Mouse (Mus musculus): ENCODE results near the gene Ttn. TPM values are rescaled to one million over a fixed set of nuclear protein-coding genes. Genes with fewer than 3 reads are reported as not detected.

Gene Ttn
- polyA plus RNA-seq, 1 experiment from 2014 or later, result 1.7 TPM

DNA sequence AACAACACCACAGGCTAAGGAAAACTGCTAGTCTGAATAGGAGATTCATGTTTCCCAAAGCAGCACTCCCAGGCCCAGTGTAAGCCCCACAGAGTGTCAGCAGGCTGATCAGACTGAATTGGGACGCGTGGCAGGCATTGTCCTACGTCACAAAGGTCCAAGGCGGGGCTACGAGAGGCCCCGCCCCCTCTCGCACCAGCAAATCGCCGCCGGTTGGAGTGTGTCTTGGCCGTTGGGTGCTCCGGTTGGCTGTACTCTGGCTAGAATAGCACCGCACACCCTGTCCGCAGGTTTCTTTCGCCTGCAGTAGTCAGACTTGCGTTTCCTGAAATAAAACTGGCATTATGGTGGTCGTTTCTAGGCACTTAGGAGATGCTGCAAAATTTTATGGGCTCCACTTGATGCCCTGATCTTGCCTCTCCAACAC, 309.4 kb downstream of the Ttn start, which contains the start of gene Fkbp7:
TSS of gene Fkbp7 (minus strand) at position 151 of the 427 bp plus-strand sequence.
- WGBS, result under 1% methylated on average over 17 of the region's 17 CpGs
- no peaks in the 10 kb centered on the region for H3K27me3 ChIP-seq (replicated peaks)
- peak within 1 kb of the TSS; percentile 17; the same call in 1 of the 2 replicates for H3K9ac ChIP-seq
- H3K4me1 ChIP-seq, result peaks cover 11% of the 10 kb centered on the region; the same call in 1 of the 2 replicates
- H3K4me2 ChIP-seq, result peak within 1 kb of the TSS; percentile 56
- no peaks in the 10 kb centered on the region for H3K9me3 ChIP-seq
- H3K4me3 ChIP-seq (replicated peaks), result peak within 1 kb of the TSS; percentile 47
- peak within 1 kb of the TSS; percentile 77 for H3K27ac ChIP-seq
- H3K36me3 ChIP-seq, result no peaks in the 10 kb centered on the region
- ATAC-seq (ENCODE audit: insufficient read depth, low FRiP score, low read depth), result peak; percentile 90

- Histone ChIP-seq H3K9me3 (no peaks in the 10 kb centered on the region), H3K4me3 (replicated peaks) (peak overlapping the region; percentile 47), H3K27me3 (replicated peaks) (no peaks in the 10 kb centered on the region), H3K27ac (peak overlapping the region; percentile 77), H3K9ac (peak overlapping the region; percentile 17; the same call in 1 of the 2 replicates), H3K4me2 (peak overlapping the region; percentile 56), H3K36me3 (no peaks in the 10 kb centered on the region), H3K4me1 (peaks cover 11% of the 10 kb centered on the region; the same call in 1 of the 2 replicates)
- ATAC-seq (ENCODE audit: insufficient read depth, low FRiP score, low read depth), result no peak
- WGBS, result 9% methylated on average over 9 of the region's 9 CpGs
Measured at GRCm38 (mm10) chr2:76672134-76672745, 310.1 kb downstream of the Ttn start.

GRCm38 (mm10) chr2:76671641-76672040, 310.7 kb downstream of the Ttn start:
- Histone ChIP-seq H3K4me3 (replicated peaks) (peak overlapping the region; percentile 47), H3K9ac (0 out of 2 replicates have a peak overlapping the region, but pooled peaks have one; percentile 17), H3K4me2 (peak overlapping the region; percentile 56), H3K27me3 (replicated peaks) (no peaks in the 10 kb centered on the region), H3K36me3 (no peaks in the 10 kb centered on the region), H3K4me1 (peaks cover 8% of the 10 kb centered on the region; the same call in 1 of the 2 replicates), H3K9me3 (no peaks in the 10 kb centered on the region), H3K27ac (no peak overlapping the region)
- 80% methylated on average over 6 of the region's 6 CpGs for WGBS
- ATAC-seq (ENCODE audit: insufficient read depth, low FRiP score, low read depth), result no peak

DNA sequence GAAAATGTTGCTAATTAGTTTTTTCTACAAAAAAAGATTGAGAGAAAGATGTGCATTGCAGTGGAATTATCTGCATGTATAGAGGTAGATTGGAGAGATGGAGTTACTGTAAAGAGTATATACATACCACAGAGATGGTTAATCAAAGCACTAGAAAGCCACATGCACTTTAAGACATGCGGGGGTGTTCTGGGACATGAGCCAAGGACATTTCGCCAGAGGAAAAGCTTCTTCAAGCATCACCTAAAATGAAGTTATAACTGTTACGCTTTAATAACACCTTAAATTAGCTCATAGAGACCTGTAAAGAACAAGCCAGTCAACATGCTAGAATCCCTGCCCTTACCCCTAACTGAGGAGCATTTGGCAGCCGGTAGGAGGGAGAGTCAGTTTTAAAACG, 315.1 kb downstream of the Ttn start:
- H3K36me3 ChIP-seq, result peaks cover 9% of the 10 kb centered on the region
- no peaks in the 10 kb centered on the region for H3K27me3 ChIP-seq (replicated peaks)
- no peak overlapping the region for H3K27ac ChIP-seq
- no peaks in the 10 kb centered on the region for H3K4me1 ChIP-seq
- no peaks in the 10 kb centered on the region for H3K9me3 ChIP-seq
- no peak overlapping the region for H3K9ac ChIP-seq
- no peak for ATAC-seq (ENCODE audit: insufficient read depth, low FRiP score, low read depth)
- H3K4me2 ChIP-seq, result no peak overlapping the region
- WGBS, result 66% methylated on average over 5 of the region's 5 CpGs
- H3K4me3 ChIP-seq (replicated peaks), result no peak overlapping the region

DNA sequence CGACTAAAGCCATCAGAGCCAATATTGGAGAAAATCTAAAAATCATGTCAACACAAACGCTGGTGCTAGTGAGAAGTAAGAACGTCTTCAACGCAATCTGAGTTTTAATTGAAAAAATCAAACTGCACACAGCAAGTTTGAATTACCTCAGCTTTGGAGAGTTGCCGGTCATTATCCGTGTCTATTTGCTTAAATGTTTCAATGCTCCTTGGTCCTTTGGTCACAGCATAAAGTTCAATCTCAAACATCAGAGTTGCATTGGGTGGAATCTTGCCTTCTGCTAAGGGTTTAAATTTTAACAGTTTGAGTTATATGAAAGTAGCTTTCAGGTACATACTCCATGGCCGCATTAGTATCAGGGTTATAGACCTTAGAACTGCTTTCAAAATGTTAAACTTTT, 316.8 kb downstream of the Ttn start:
- H3K4me3 ChIP-seq (replicated peaks), result no peak overlapping the region
- no peak overlapping the region for H3K4me2 ChIP-seq
- no peaks in the 10 kb centered on the region for H3K9me3 ChIP-seq
- H3K36me3 ChIP-seq, result peaks cover 15% of the 10 kb centered on the region
- no peak overlapping the region for H3K27ac ChIP-seq
- H3K9ac ChIP-seq, result no peak overlapping the region
- no peaks in the 10 kb centered on the region for H3K27me3 ChIP-seq (replicated peaks)
- H3K4me1 ChIP-seq, result no peaks in the 10 kb centered on the region
- no peak for ATAC-seq (ENCODE audit: insufficient read depth, low FRiP score, low read depth)
- 94% methylated on average over 7 of the region's 7 CpGs for WGBS

GRCm38 (mm10) chr2:76659419-76659818, 322.9 kb downstream of the Ttn start:
- no peak for ATAC-seq (ENCODE audit: insufficient read depth, low FRiP score, low read depth)
- H3K27me3 ChIP-seq (replicated peaks), result no peaks in the 10 kb centered on the region
- H3K9me3 ChIP-seq, result no peaks in the 10 kb centered on the region
- no peak overlapping the region for H3K27ac ChIP-seq
- no peak overlapping the region for H3K4me3 ChIP-seq (replicated peaks)
- no peak overlapping the region for H3K4me2 ChIP-seq
- 0 out of 2 replicates have a peak, but pooled peaks cover 10% of the 10 kb centered on the region for H3K36me3 ChIP-seq
- no peaks in the 10 kb centered on the region for H3K4me1 ChIP-seq
- 60% methylated on average over 6 of the region's 8 CpGs for WGBS
- H3K9ac ChIP-seq, result no peak overlapping the region

- 73% methylated on average over 13 of the region's 13 CpGs for WGBS
- Histone ChIP-seq H3K27me3 (replicated peaks) (no peaks in the 10 kb centered on the region), H3K4me3 (replicated peaks) (no peak overlapping the region), H3K27ac (no peak overlapping the region), H3K4me1 (no peaks in the 10 kb centered on the region), H3K9me3 (no peaks in the 10 kb centered on the region), H3K36me3 (0 out of 2 replicates have a peak, but pooled peaks cover 10% of the 10 kb centered on the region), H3K9ac (no peak overlapping the region), H3K4me2 (no peak overlapping the region)
- ATAC-seq (ENCODE audit: insufficient read depth, low FRiP score, low read depth), result no peak
Measured at GRCm38 (mm10) chr2:76658551-76658950, 323.8 kb downstream of the Ttn start.

DNA sequence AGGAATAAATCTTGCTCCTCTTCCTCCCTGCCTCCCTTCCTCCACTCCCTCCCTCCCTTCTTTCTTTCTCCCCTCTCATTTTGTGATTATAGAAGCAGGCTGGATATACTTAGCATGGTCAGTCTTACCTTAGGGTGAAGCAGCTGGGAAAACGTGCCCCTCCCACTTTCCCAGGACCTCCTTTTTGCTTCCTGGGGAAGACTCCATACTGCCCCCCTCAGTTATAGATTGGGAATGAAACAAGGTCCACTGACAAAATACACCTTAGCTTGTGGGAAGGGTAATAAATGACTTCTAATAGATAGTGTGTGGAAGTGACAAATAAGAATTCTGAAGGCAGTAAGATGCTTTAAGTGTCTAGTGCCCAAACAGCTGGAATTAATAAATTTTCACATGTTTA, 326.4 kb downstream of the Ttn start:
- no peak for ATAC-seq (ENCODE audit: insufficient read depth, low FRiP score, low read depth)

GRCm38 (mm10) chr2:76655444-76655843, 326.9 kb downstream of the Ttn start:
- WGBS, result 77% methylated on average over 3 of the region's 3 CpGs
- H3K9me3 ChIP-seq, result no peaks in the 10 kb centered on the region
- H3K4me2 ChIP-seq, result no peak overlapping the region
- H3K4me3 ChIP-seq (replicated peaks), result no peak overlapping the region
- H3K27ac ChIP-seq, result no peak overlapping the region
- no peak overlapping the region for H3K9ac ChIP-seq
- ATAC-seq (ENCODE audit: insufficient read depth, low FRiP score, low read depth), result no peak
- H3K36me3 ChIP-seq, result no peaks in the 10 kb centered on the region
- H3K27me3 ChIP-seq (replicated peaks), result no peaks in the 10 kb centered on the region
- no peaks in the 10 kb centered on the region for H3K4me1 ChIP-seq

More for the DNA sequence above, 326.4 kb downstream of the Ttn start:
- WGBS, result 6% methylated on average over 1 of the region's 1 CpGs
- Histone ChIP-seq H3K27ac (no peak overlapping the region), H3K9me3 (no peaks in the 10 kb centered on the region), H3K27me3 (replicated peaks) (no peaks in the 10 kb centered on the region), H3K4me2 (no peak overlapping the region), H3K4me1 (no peaks in the 10 kb centered on the region), H3K36me3 (no peaks in the 10 kb centered on the region), H3K9ac (no peak overlapping the region), H3K4me3 (replicated peaks) (no peak overlapping the region)

- Histone ChIP-seq H3K36me3 (no peaks in the 10 kb centered on the region), H3K4me1 (no peaks in the 10 kb centered on the region), H3K4me2 (no peak overlapping the region), H3K27ac (no peak overlapping the region), H3K27me3 (replicated peaks) (no peaks in the 10 kb centered on the region), H3K4me3 (replicated peaks) (no peak overlapping the region), H3K9ac (no peak overlapping the region), H3K9me3 (no peaks in the 10 kb centered on the region)
- WGBS, result 72% methylated on average over 5 of the region's 5 CpGs
- peak; percentile 22; the same call in 1 of the 2 replicates for ATAC-seq (ENCODE audit: insufficient read depth, low FRiP score, low read depth)
Measured at GRCm38 (mm10) chr2:76654646-76655045, 327.7 kb downstream of the Ttn start.
